Mouse (Mus musculus) embryonic facial prominence, embryonic 10.5 days (tissue): ENCODE data around the gene Tspo. TPM values are rescaled to one million over a fixed set of nuclear protein-coding genes. Genes with fewer than 3 reads are reported as not detected.
A peak's percentile ranks its signal among the peaks of the same experiment; 100 is the strongest.

Experiments used
- DNase-seq: peaks from one replicate; pipeline ENCODE4 v3.0.0-alpha.2; 2017; ENCODE audit warnings: low spot score
- H3K27ac ChIP-seq: fragments of 300-500 bp; sonication (generic); replicated peaks from 2 replicates; pipeline ENCODE4 v1.5.1; 2016; ENCODE audit warnings: mild to moderate bottlenecking
- H3K27me3 ChIP-seq: fragments of 300-500 bp; sonication (generic); replicated peaks from 2 replicates; pipeline ENCODE4 v1.6.1; 2016; ENCODE audit warnings: low read depth, mild to moderate bottlenecking; ENCODE audit not compliant: poor library complexity, severe bottlenecking
- H3K36me3 ChIP-seq: fragments of 300-500 bp; sonication (generic); replicated peaks from 2 replicates; pipeline ENCODE4 v1.6.1; 2016; ENCODE audit warnings: mild to moderate bottlenecking, moderate library complexity
- H3K4me1 ChIP-seq: fragments of 300-500 bp; sonication (generic); 2 replicates; pipeline ENCODE4 v1.6.1; 2016
- H3K4me3 ChIP-seq: fragments of 300-500 bp; sonication (generic); 2 replicates; pipeline ENCODE4 v1.5.1; 2016; ENCODE audit warnings: mild to moderate bottlenecking, moderate library complexity
- H3K9me3 ChIP-seq: fragments of 300-500 bp; sonication (generic); 2 replicates; pipeline ENCODE4 v1.6.1; 2016; ENCODE audit warnings: mild to moderate bottlenecking
- WGBS: fragments of 180-500 bp; shearing (Covaris S2); methylation state at CpG from one replicate; pipeline ENCODE4 v1.1.7; 2016; 5-methylcytosine and 5-hydroxymethylcytosine counted together
- polyA plus RNA-seq: library from polyadenylated mRNA; unstranded; fragments of >200 nt; fragmentation: Nextera tagmentation; extraction: Ambion mirVana; gene quantifications from 2 replicates; pipeline ENCODE4 v1.2.1, GENCODE M21; 2016

Gene Tspo
- polyA plus RNA-seq, 1 experiment from 2014 or later, result 34.1 TPM

- H3K27ac ChIP-seq, result peak overlapping the region; percentile 88
- H3K4me1 ChIP-seq, result peaks cover 28% of the 10 kb centered on the region
- H3K36me3 ChIP-seq, result peaks cover 39% of the 10 kb centered on the region
- peak; percentile 56 for DNase-seq
- H3K27me3 ChIP-seq, result no peaks in the 10 kb centered on the region
- H3K9me3 ChIP-seq, result no peaks in the 10 kb centered on the region
- 12% methylated on average over 19 of the region's 19 CpGs for WGBS
- peak overlapping the region; percentile 90 for H3K4me3 ChIP-seq
Measured at GRCm38 (mm10) chr15:83593702-83594512, 30.5 kb downstream of the Tspo start.

GRCm38 (mm10) chr15:83594513-83595363 is 31.3 kb downstream of the Tspo start, which contains the start of gene Ttll12:
Gene Ttll12 (minus strand): TSS chr15:83595157.
- peaks cover 32% of the 10 kb centered on the region for H3K36me3 ChIP-seq
- H3K4me1 ChIP-seq, result peaks cover 28% of the 10 kb centered on the region
- no peaks in the 10 kb centered on the region for H3K27me3 ChIP-seq
- DNase-seq, result peak; percentile 97
- peak within 1 kb of the TSS; percentile 90 for H3K4me3 ChIP-seq
- peak within 1 kb of the TSS; percentile 88 for H3K27ac ChIP-seq
- WGBS, result under 1% methylated on average over 68 of the region's 68 CpGs
- H3K9me3 ChIP-seq, result no peaks in the 10 kb centered on the region

GRCm38 (mm10) chr15:83595364-83595711 is 31.9 kb downstream of the Tspo start:
- H3K9me3 ChIP-seq, result no peaks in the 10 kb centered on the region
- H3K4me1 ChIP-seq, result peaks cover 28% of the 10 kb centered on the region
- peak overlapping the region; percentile 88 for H3K27ac ChIP-seq
- peak overlapping the region; percentile 90 for H3K4me3 ChIP-seq
- DNase-seq, result no peak
- H3K27me3 ChIP-seq, result no peaks in the 10 kb centered on the region
- 42% methylated on average over 7 of the region's 7 CpGs for WGBS
- peaks cover 26% of the 10 kb centered on the region for H3K36me3 ChIP-seq

GRCm38 (mm10) chr15:83596833-83597232 is 33.4 kb downstream of the Tspo start:
- Histone ChIP-seq H3K4me1 (peaks cover 34% of the 10 kb centered on the region), H3K36me3 (peaks cover 11% of the 10 kb centered on the region), H3K27me3 (no peaks in the 10 kb centered on the region), H3K4me3 (no peak overlapping the region), H3K27ac (no peak overlapping the region), H3K9me3 (no peaks in the 10 kb centered on the region)
- 85% methylated on average over 4 of the region's 4 CpGs for WGBS
- DNase-seq, result no peak

GRCm38 (mm10) chr15:83601185-83601584 is 37.8 kb downstream of the Tspo start:
- peaks cover 21% of the 10 kb centered on the region for H3K4me1 ChIP-seq
- peaks cover 11% of the 10 kb centered on the region for H3K36me3 ChIP-seq
- no peaks in the 10 kb centered on the region for H3K9me3 ChIP-seq
- DNase-seq, result no peak
- no peak overlapping the region for H3K27ac ChIP-seq
- H3K27me3 ChIP-seq, result no peaks in the 10 kb centered on the region
- WGBS, result 78% methylated on average over 4 of the region's 4 CpGs
- H3K4me3 ChIP-seq, result no peak overlapping the region

GRCm38 (mm10) chr15:83602372-83603045 is 39.1 kb downstream of the Tspo start:
- Histone ChIP-seq H3K4me1 (peaks cover 21% of the 10 kb centered on the region), H3K27me3 (no peaks in the 10 kb centered on the region), H3K36me3 (peaks cover 23% of the 10 kb centered on the region), H3K9me3 (no peaks in the 10 kb centered on the region), H3K4me3 (no peak overlapping the region), H3K27ac (no peak overlapping the region)
- 81% methylated on average over 13 of the region's 13 CpGs for WGBS
- DNase-seq, result no peak

- H3K4me3 ChIP-seq, result no peak overlapping the region
- H3K9me3 ChIP-seq, result no peaks in the 10 kb centered on the region
- H3K27me3 ChIP-seq, result no peaks in the 10 kb centered on the region
- DNase-seq, result no peak
- H3K4me1 ChIP-seq, result peaks cover 21% of the 10 kb centered on the region
- WGBS, result 89% methylated on average over 1 of the region's 1 CpGs
- peaks cover 28% of the 10 kb centered on the region for H3K36me3 ChIP-seq
- H3K27ac ChIP-seq, result no peak overlapping the region
Measured at GRCm38 (mm10) chr15:83603046-83603396, 39.6 kb downstream of the Tspo start.

- H3K27me3 ChIP-seq, result no peaks in the 10 kb centered on the region
- H3K4me3 ChIP-seq, result no peak overlapping the region
- H3K36me3 ChIP-seq, result peaks cover 32% of the 10 kb centered on the region
- no peak overlapping the region for H3K27ac ChIP-seq
- no peak for DNase-seq
- no peaks in the 10 kb centered on the region for H3K9me3 ChIP-seq
- peaks cover 21% of the 10 kb centered on the region for H3K4me1 ChIP-seq
- WGBS, result 93% methylated on average over 7 of the region's 7 CpGs
Measured at GRCm38 (mm10) chr15:83603426-83603825, 40.0 kb downstream of the Tspo start.

- Histone ChIP-seq H3K9me3 (no peaks in the 10 kb centered on the region), H3K36me3 (peaks cover 52% of the 10 kb centered on the region), H3K4me3 (no peak overlapping the region), H3K27ac (no peak overlapping the region), H3K27me3 (no peaks in the 10 kb centered on the region), H3K4me1 (peaks cover 18% of the 10 kb centered on the region)
- DNase-seq, result no peak
- 95% methylated on average over 11 of the region's 11 CpGs for WGBS
Measured at GRCm38 (mm10) chr15:83606216-83606615, 42.8 kb downstream of the Tspo start.

- Histone ChIP-seq H3K9me3 (no peaks in the 10 kb centered on the region), H3K27ac (no peak overlapping the region), H3K4me1 (peaks cover 16% of the 10 kb centered on the region), H3K4me3 (no peak overlapping the region), H3K36me3 (peaks cover 57% of the 10 kb centered on the region), H3K27me3 (no peaks in the 10 kb centered on the region)
- WGBS, result 93% methylated on average over 8 of the region's 8 CpGs
- no peak for DNase-seq
Measured at GRCm38 (mm10) chr15:83606700-83607099, 43.3 kb downstream of the Tspo start.

GRCm38 (mm10) chr15:83607115-83607802 is 43.9 kb downstream of the Tspo start:
- Histone ChIP-seq H3K4me3 (no peak overlapping the region), H3K27me3 (no peaks in the 10 kb centered on the region), H3K36me3 (peaks cover 62% of the 10 kb centered on the region), H3K4me1 (peaks cover 16% of the 10 kb centered on the region), H3K27ac (no peak overlapping the region), H3K9me3 (no peaks in the 10 kb centered on the region)
- 54% methylated on average over 15 of the region's 15 CpGs for WGBS
- peak; percentile 65 for DNase-seq

GRCm38 (mm10) chr15:83615245-83615644 is 51.9 kb downstream of the Tspo start:
- no peak overlapping the region for H3K27ac ChIP-seq
- H3K36me3 ChIP-seq, result peaks cover 92% of the 10 kb centered on the region
- no peak for DNase-seq
- 88% methylated on average over 3 of the region's 3 CpGs for WGBS
- no peaks in the 10 kb centered on the region for H3K9me3 ChIP-seq
- no peaks in the 10 kb centered on the region for H3K4me1 ChIP-seq
- H3K4me3 ChIP-seq, result no peak overlapping the region
- no peaks in the 10 kb centered on the region for H3K27me3 ChIP-seq
